Mouse (Mus musculus): ENCODE measurements around the gene 9430007A20Rik. TPM values are rescaled to one million over a fixed set of nuclear protein-coding genes. Genes with fewer than 3 reads are reported as not detected.
"Not testable (repeated sequence)": the region's sequence is repeated elsewhere in the genome, so short reads cannot be mapped to it uniquely, and the experiment has no call there.

9430007A20Rik gene
- polyA plus RNA-seq (2016; fragmentation: Nextera tagmentation; extraction: Ambion mirVana) = not detected in 2 replicates

DNA sequence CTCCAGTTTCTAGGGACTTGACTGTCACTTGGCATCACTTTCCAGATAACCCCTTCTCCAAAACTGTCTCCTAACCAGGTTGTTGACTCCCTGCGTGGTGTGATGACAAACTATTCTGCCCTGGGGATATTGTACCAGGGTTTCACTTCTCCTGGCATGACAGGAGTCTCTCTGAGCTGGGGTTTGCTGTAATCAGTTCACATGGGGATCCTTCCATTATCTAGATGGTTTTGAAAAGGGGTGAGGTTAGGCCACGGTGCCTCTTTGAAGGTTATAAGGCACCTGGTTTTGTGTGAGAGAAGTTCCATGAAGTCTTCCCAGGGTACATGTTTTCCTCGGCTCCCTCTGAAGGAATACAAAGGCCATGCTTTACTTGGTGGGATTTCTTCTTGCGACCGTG, at the start of gene 9430007A20Rik:
TSS of gene 9430007A20Rik (plus strand) at position 301 of the 400 bp plus-strand sequence.
- no peak for DNase-seq (ENCODE audit: low spot score)
- 71% methylated on average over 5 of the region's 5 CpGs for WGBS
- Histone ChIP-seq H3K36me3 (no peaks in the 10 kb centered on the region), H3K27ac (no peak within 1 kb of the TSS), H3K4me3 (no peak within 1 kb of the TSS), H3K9me3 (peaks cover 4% of the 10 kb centered on the region; the same call in 1 of the 2 replicates), H3K27me3 (ENCODE audit: insufficient read depth, poor library complexity, severe bottlenecking) (no peaks in the 10 kb centered on the region), H3K4me1 (no peaks in the 10 kb centered on the region)

DNA sequence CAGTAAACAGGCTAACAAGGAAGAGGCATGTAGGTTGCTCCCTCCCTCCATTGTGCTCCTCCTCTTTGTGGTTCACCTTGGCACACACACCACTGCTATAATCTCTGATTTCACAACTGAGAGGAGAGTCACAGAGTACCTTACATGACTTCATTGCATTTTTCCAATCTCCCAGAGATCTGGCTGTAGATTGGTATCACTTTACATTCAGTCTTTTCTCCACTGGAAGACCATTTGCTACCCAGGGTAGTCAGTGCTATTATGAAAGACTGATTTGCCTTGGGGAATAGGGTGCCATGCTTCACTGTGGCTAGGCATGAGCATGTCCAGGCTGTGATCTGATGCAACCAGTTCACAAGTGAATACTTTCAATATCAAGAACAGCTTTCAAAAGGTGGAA, 26.3 kb upstream of the 9430007A20Rik start:
- Histone ChIP-seq H3K4me3 (no peak overlapping the region), H3K27me3 (ENCODE audit: insufficient read depth, poor library complexity, severe bottlenecking) (no peaks in the 10 kb centered on the region)
- DNase-seq (ENCODE audit: low spot score) = no peak

DNA sequence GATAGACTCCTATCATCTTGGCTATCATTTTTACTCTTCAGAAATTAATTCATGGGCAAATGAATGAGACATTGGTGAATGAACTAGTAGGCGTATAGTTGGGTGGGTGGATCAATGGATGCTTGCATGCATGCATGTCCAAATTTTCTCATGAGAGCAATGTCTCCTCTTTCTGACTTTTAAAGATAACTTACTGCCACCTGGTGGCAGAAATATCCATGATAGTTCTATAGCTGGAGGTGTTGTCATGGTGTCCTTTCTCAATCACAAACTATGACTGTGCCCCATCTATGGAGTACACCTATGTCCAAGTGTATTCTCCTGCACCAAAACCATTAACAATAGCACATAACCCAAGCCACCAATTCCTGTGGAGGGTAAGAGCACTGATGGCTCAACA, 13.1 kb upstream of the 9430007A20Rik start:
- Histone ChIP-seq H3K27ac (no peak overlapping the region), H3K4me3 (no peak overlapping the region), H3K4me1 (no peaks in the 10 kb centered on the region), H3K36me3 (no peaks in the 10 kb centered on the region), H3K9me3 (no peaks in the 10 kb centered on the region), H3K27me3 (ENCODE audit: insufficient read depth, poor library complexity, severe bottlenecking) (no peaks in the 10 kb centered on the region)
- 72% methylated on average over 1 of the region's 1 CpGs for WGBS
- no peak for DNase-seq (ENCODE audit: low spot score)

More for the DNA sequence above, 26.3 kb upstream of the 9430007A20Rik start:
- no peaks in the 10 kb centered on the region for H3K9me3 ChIP-seq
- H3K27ac ChIP-seq = no peak overlapping the region
- no peaks in the 10 kb centered on the region for H3K4me1 ChIP-seq
- no peaks in the 10 kb centered on the region for H3K36me3 ChIP-seq

DNA sequence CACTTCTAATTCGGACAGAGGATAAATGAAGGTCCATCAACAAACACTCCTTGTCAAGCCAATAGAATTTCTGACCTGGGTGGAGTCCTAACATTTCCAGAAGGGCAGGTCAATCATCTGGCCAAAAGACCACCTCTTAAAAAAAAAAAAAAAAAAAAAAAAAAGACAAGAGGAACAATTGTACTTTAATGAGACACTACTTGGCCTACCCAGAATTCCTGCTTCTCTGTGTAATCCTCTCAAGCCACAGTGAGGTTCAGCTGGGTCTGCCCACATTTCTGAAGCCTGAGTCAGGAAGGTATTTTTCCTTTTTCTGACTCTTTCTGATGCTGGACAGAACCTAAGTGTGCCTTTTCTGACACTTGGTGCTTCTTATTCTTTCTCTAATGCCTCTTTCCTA, 25.1 kb downstream of the 9430007A20Rik start:
- Histone ChIP-seq H3K27me3 (ENCODE audit: insufficient read depth, poor library complexity, severe bottlenecking) (no peaks in the 10 kb centered on the region), H3K9me3 (peaks cover 7% of the 10 kb centered on the region; the same call in 1 of the 2 replicates)
- WGBS = 79% methylated on average over 1 of the region's 1 CpGs

DNA sequence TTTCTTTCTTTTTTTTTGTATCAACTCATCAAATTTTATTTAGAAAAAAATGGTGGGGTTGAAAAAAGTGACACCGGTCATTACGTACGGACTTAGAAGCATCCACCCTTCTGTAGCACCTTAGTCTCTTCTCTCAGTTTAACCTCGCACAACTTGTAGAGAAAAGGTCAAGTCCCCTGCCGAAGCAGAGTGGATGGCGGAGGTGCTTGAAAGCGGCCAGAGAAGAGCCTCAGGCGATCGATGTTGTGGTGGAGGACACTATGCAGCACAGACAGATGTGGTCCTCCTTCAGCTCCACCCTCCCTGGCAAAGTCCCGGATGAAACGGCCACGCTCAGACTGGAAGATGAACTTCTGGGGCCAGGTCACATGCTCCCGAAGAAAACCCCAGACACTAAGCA, 25.7 kb downstream of the 9430007A20Rik start:
- not testable (repeated sequence) for H3K9me3 ChIP-seq; H3K4me3 ChIP-seq; DNase-seq (ENCODE audit: low spot score); H3K27me3 ChIP-seq (ENCODE audit: insufficient read depth, poor library complexity, severe bottlenecking); H3K4me1 ChIP-seq; H3K36me3 ChIP-seq; H3K27ac ChIP-seq
- WGBS = 87% methylated on average over 13 of the region's 13 CpGs

More for the DNA sequence above, 25.1 kb downstream of the 9430007A20Rik start:
- no peak overlapping the region for H3K4me3 ChIP-seq
- DNase-seq (ENCODE audit: low spot score) = no peak
- no peak overlapping the region for H3K27ac ChIP-seq
- no peaks in the 10 kb centered on the region for H3K4me1 ChIP-seq
- no peaks in the 10 kb centered on the region for H3K36me3 ChIP-seq

DNA sequence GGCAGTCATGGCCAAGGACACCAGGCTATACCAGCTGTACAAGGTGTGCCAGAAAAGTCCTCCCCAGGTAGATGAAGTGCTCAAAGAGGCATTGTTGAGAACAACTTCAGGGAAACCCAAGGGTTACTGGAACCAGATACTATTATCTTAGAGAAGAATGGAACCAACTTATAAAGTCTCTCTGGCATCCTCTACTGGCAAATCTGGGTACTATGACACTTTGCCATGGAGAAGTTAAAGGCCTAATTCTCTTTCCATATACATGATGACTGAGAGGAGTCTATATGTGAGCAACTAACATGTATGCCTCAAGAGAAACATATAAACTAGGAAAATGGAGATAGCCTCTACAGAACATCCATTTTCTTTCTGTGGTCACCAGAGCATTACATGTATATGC, 31.5 kb downstream of the 9430007A20Rik start:
- H3K4me3 ChIP-seq = no peak overlapping the region
- H3K27ac ChIP-seq = no peak overlapping the region
- H3K4me1 ChIP-seq = no peaks in the 10 kb centered on the region
- DNase-seq (ENCODE audit: low spot score) = no peak
- H3K27me3 ChIP-seq (ENCODE audit: insufficient read depth, poor library complexity, severe bottlenecking) = no peaks in the 10 kb centered on the region
- H3K36me3 ChIP-seq = no peaks in the 10 kb centered on the region
- peaks cover 3% of the 10 kb centered on the region; the same call in 1 of the 2 replicates for H3K9me3 ChIP-seq

DNA sequence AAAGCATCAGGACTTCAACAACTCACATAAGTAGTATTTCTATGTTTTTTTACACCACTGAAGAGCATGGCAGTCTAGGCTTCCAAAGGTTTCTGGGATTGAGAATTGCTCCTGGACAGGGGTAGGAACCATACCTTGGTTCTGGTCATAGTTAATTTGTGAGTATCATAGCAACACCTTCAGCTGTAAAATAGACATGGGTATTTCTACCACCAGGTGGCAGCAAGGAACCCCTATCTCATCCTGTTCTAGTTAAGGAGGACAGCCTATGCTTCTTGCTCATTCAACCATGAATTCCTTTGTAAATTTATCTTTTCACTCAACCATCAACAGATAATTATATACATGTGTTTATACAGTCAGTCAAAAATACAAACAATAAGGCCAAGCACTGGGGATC, 40.2 kb downstream of the 9430007A20Rik start:
- no peak overlapping the region for H3K4me3 ChIP-seq
- H3K27me3 ChIP-seq (ENCODE audit: insufficient read depth, poor library complexity, severe bottlenecking) = no peaks in the 10 kb centered on the region
- no peak overlapping the region for H3K27ac ChIP-seq
- H3K9me3 ChIP-seq = no peaks in the 10 kb centered on the region
- no peak for DNase-seq (ENCODE audit: low spot score)
- no peaks in the 10 kb centered on the region for H3K4me1 ChIP-seq
- no peaks in the 10 kb centered on the region for H3K36me3 ChIP-seq

DNA sequence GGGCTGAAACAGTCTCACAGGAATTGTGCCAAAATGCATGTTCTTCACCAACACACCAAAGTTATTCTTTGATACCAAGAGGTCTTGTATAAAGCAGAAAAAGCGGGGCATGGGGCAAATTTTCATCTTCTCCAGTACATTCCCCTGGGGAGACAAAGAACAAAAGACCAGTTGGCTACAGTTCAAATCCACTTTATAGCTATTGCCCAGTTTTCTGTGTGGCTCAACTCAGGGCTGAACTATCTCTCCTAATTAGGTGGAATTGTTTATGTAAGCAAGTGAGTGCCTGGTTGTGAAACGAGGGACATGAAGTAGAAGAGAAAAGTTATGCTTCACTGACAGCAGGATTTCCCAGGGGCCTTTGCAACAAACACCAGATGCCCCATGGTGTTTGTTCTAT, 41.6 kb downstream of the 9430007A20Rik start:
- no peaks in the 10 kb centered on the region for H3K36me3 ChIP-seq
- 67% methylated on average over 2 of the region's 2 CpGs for WGBS
- H3K9me3 ChIP-seq = 0 out of 2 replicates have a peak, but pooled peaks cover 2% of the 10 kb centered on the region
- no peak for DNase-seq (ENCODE audit: low spot score)
- no peaks in the 10 kb centered on the region for H3K4me1 ChIP-seq
- no peak overlapping the region for H3K4me3 ChIP-seq
- no peak overlapping the region for H3K27ac ChIP-seq
- H3K27me3 ChIP-seq (ENCODE audit: insufficient read depth, poor library complexity, severe bottlenecking) = no peaks in the 10 kb centered on the region

DNA sequence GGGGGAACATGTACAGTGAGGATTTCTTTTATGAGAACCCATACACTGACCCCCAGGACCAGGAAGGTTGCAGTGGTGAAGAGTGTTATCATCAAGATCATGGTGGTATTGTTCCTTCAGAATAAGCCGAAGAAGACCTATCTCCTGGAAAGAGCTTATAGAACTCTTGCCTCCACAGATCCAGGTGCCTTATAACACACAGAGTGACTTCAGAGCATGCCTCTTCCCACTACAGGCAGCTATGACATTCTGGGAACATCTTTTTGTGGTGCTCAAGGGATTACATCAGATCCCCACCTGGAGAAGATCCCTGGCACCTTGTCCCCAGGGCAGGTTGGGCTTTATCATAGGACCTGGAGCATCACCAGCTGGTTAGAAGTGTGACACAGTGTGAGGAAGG, 45.4 kb downstream of the 9430007A20Rik start, which contains the start of gene Gm13124:
TSS of gene Gm13124 (minus strand) at position 101 of the 400 bp plus-strand sequence.
- no peak for DNase-seq (ENCODE audit: low spot score)
- no peak within 1 kb of the TSS for H3K4me3 ChIP-seq
- WGBS = 79% methylated on average over 1 of the region's 1 CpGs
- H3K9me3 ChIP-seq = 0 out of 2 replicates have a peak, but pooled peaks cover 2% of the 10 kb centered on the region
- no peaks in the 10 kb centered on the region for H3K4me1 ChIP-seq
- no peaks in the 10 kb centered on the region for H3K36me3 ChIP-seq
- H3K27ac ChIP-seq = no peak within 1 kb of the TSS
- H3K27me3 ChIP-seq (ENCODE audit: insufficient read depth, poor library complexity, severe bottlenecking) = no peaks in the 10 kb centered on the region

DNA sequence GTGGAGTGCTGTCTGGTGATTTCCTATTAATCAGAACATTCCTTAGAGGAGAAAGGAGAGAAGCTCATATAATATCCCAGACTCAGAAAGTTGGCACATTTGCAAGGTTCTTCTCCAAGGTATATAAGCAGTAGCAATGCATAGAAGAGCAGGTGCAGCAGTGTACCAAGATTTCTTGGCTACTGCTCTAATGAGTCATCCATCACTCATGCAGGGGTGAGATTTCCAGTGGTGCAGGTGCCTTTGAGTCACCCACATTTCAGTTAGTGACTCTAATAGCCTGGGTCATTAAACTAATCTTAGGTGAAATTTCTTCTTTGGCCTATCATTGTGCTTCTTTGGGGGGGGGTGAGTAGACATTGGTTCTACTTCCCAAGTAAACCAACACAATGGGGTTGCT, 48.1 kb downstream of the 9430007A20Rik start:
- Histone ChIP-seq H3K4me1 (no peaks in the 10 kb centered on the region), H3K36me3 (no peaks in the 10 kb centered on the region), H3K27me3 (ENCODE audit: insufficient read depth, poor library complexity, severe bottlenecking) (no peaks in the 10 kb centered on the region), H3K9me3 (0 out of 2 replicates have a peak, but pooled peaks cover 2% of the 10 kb centered on the region), H3K27ac (no peak overlapping the region), H3K4me3 (no peak overlapping the region)
- no peak for DNase-seq (ENCODE audit: low spot score)

Other genes starting within 250 kb of the 9430007A20Rik start
- not detected in 2 replicates for gene Pramel5, start 239.3 kb upstream of the 9430007A20Rik start, polyA plus RNA-seq (2016; fragmentation: Nextera tagmentation; extraction: Ambion mirVana)
- gene Gm13128, start 189.6 kb upstream of the 9430007A20Rik start, polyA plus RNA-seq (2016; fragmentation: Nextera tagmentation; extraction: Ambion mirVana) = not detected in 2 replicates
- gene Gm13119, start 161.9 kb upstream of the 9430007A20Rik start, polyA plus RNA-seq (2016; fragmentation: Nextera tagmentation; extraction: Ambion mirVana) = not detected in 2 replicates
- gene Pramef20, start 141.9 kb upstream of the 9430007A20Rik start, polyA plus RNA-seq (2016; fragmentation: Nextera tagmentation; extraction: Ambion mirVana) = not detected in 2 replicates
- 0.43 TPM in 1 of 2 replicates, not detected in the other for gene Pramef12, start 111.4 kb upstream of the 9430007A20Rik start, polyA plus RNA-seq (2016; fragmentation: Nextera tagmentation; extraction: Ambion mirVana)
- not detected in 2 replicates for gene 1700012P22Rik, start 81.0 kb upstream of the 9430007A20Rik start, polyA plus RNA-seq (2016; fragmentation: Nextera tagmentation; extraction: Ambion mirVana)
- gene Gm9944, start 66.5 kb upstream of the 9430007A20Rik start, polyA plus RNA-seq (2016; fragmentation: Nextera tagmentation; extraction: Ambion mirVana) = not detected in 2 replicates
- not detected in 2 replicates for gene Aadacl3, start 56.1 kb upstream of the 9430007A20Rik start, polyA plus RNA-seq (2016; fragmentation: Nextera tagmentation; extraction: Ambion mirVana)
- gene Gm13124, start 45.3 kb downstream of the 9430007A20Rik start, polyA plus RNA-seq (2016; fragmentation: Nextera tagmentation; extraction: Ambion mirVana) = not detected in 2 replicates
- not detected in 2 replicates for gene Aadacl4, start 93.9 kb downstream of the 9430007A20Rik start, polyA plus RNA-seq (2016; fragmentation: Nextera tagmentation; extraction: Ambion mirVana)
- not detected in 2 replicates for gene Gm436, start 166.5 kb downstream of the 9430007A20Rik start, polyA plus RNA-seq (2016; fragmentation: Nextera tagmentation; extraction: Ambion mirVana)
- not detected in 2 replicates for gene Gm13178, start 201.6 kb downstream of the 9430007A20Rik start, polyA plus RNA-seq (2016; fragmentation: Nextera tagmentation; extraction: Ambion mirVana)